Mouse (Mus musculus) heart, adult 2 months (tissue): ENCODE measurements at regions not wholly inside any gene's neighbourhood (a gene's known extent, or its start where the extent isn't known, plus 50 kb on each side); places are given as distances from the start of the nearest gene placed in this dataset.

Experiments
- DNase-seq, 2 experiments: peaks; one replicate each; pipeline ENCODE4 v3.0.0; 2021
- H3K27ac ChIP-seq: fragments of 200-600 bp; 2 replicates; pipeline ENCODE4 v1.8.1; 2022
- H3K27me3 ChIP-seq: fragments of 200-500 bp; 2 replicates; pipeline ENCODE4 v1.6.1; 2012; ENCODE audit warnings: mild to moderate bottlenecking, low read length, inconsistent platforms, mixed read lengths; ENCODE audit not compliant: control insufficient read depth, insufficient read depth
- H3K36me3 ChIP-seq: fragments of 200-500 bp; 2 replicates; pipeline ENCODE4 v1.6.1; 2012; ENCODE audit warnings: low read length, inconsistent platforms; ENCODE audit not compliant: control insufficient read depth, insufficient read depth
- H3K4me1 ChIP-seq: fragments of 200-500 bp; 2 replicates; pipeline ENCODE4 v1.6.1; 2011; ENCODE audit warnings: low read length; ENCODE audit not compliant: control insufficient read depth, insufficient read depth
- H3K4me3 ChIP-seq: fragments of 200-600 bp; 2 replicates; pipeline ENCODE4 v1.8.1; 2022
- H3K79me2 ChIP-seq: fragments of 200-500 bp; replicated peaks from 2 replicates; pipeline ENCODE4 v1.6.1; 2012; ENCODE audit warnings: mild to moderate bottlenecking, inconsistent platforms, low read length, moderate library complexity, mixed read lengths; ENCODE audit not compliant: control insufficient read depth, insufficient read depth
- H3K9ac ChIP-seq: fragments of 200-500 bp; 2 replicates; pipeline ENCODE4 v1.6.1; 2012; ENCODE audit warnings: low read depth, mild to moderate bottlenecking, control low read depth, inconsistent platforms, low read length, mixed read lengths
- CTCF ChIP-seq: fragments of 200-600 bp; IDR thresholded peaks from 2 replicates; pipeline ENCODE4 v1.8.1; 2022; ENCODE audit warnings: antibody characterized with exemption, mild to moderate bottlenecking, moderate library complexity
- EP300 ChIP-seq: fragments of 200-500 bp; IDR thresholded peaks from 2 replicates; pipeline ENCODE4 v1.6.1; 2011; ENCODE audit warnings: low read depth, low read length, control low read depth; ENCODE audit not compliant: insufficient read depth
- POLR2A ChIP-seq: fragments of 200-500 bp; IDR thresholded peaks from 2 replicates; pipeline ENCODE4 v1.6.1; 2011; ENCODE audit warnings: mild to moderate bottlenecking, low read depth, low read length, control low read depth; ENCODE audit not compliant: insufficient read depth
- WGBS: fragments of 180-500 bp; shearing (Covaris S2); methylation state at CpG from one replicate; pipeline ENCODE4 v1.1.7; 2018; 5-methylcytosine and 5-hydroxymethylcytosine counted together
- intact Hi-C: fragments of 180-260 bp; cut with DNase I; formaldehyde crosslinking; loops from one replicate; pipeline ENCODE4 v1.15.1; 2025

- 68% methylated on average over 9 of the region's 9 CpGs for WGBS
- TF ChIP-seq EP300 (no peak), POLR2A (no peak), CTCF (no peak)
- no peak overlapping the region for H3K4me3 ChIP-seq
- H3K36me3 ChIP-seq: no peaks in the 10 kb centered on the region
- H3K4me1 ChIP-seq: no peaks in the 10 kb centered on the region; the same call in 1 of the 2 replicates
- no peak overlapping the region for H3K9ac ChIP-seq
- intact Hi-C loops: no loop called here
- no peaks in the 10 kb centered on the region for H3K27me3 ChIP-seq
- H3K79me2 ChIP-seq: no peaks in the 10 kb centered on the region
- peak in 1 of 2 experiments; percentile 26 for DNase-seq
- peak overlapping the region; percentile 51; the same call in 1 of the 2 replicates for H3K27ac ChIP-seq
Observed at GRCm38 (mm10) chr11:45200714-45201405, 583.7 kb downstream of the Ebf1 start.

DNA sequence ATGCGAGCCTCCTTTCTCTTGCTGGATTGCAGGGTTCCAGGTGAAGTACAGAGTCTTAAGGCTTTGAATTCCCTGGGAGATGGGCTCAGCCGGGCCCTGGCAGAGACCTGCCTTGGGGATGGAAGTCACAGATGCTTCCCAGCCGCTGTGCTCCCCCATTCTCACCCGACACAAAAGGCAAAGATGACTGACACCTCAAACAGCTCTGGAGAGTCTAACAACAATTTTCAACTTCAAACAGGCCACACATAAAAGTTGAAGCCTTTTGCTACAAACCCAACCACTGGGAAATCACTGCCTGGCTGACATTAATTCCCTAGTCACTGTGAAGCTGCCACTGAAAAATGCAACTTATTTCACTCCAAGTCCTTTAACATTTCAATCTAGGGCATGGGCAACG is 586.3 kb downstream of the Ebf1 start:
- TF ChIP-seq POLR2A: no peak
- TF ChIP-seq CTCF: no peak
- no peak for TF ChIP-seq EP300
- no peaks in the 10 kb centered on the region; the same call in 1 of the 2 replicates for H3K4me1 ChIP-seq
- H3K9ac ChIP-seq: no peak overlapping the region
- no peaks in the 10 kb centered on the region for H3K27me3 ChIP-seq
- intact Hi-C loops: no loop called here
- no peak overlapping the region for H3K27ac ChIP-seq
- H3K36me3 ChIP-seq: no peaks in the 10 kb centered on the region
- no peak overlapping the region for H3K4me3 ChIP-seq
- WGBS: 84% methylated on average over 5 of the region's 5 CpGs
- no peaks in the 10 kb centered on the region for H3K79me2 ChIP-seq
- no peak for DNase-seq

GRCm38 (mm10) chr11:45206611-45207525 is 589.8 kb downstream of the Ebf1 start:
- Histone ChIP-seq H3K36me3 (no peaks in the 10 kb centered on the region), H3K79me2 (no peaks in the 10 kb centered on the region), H3K9ac (no peak overlapping the region), H3K27ac (no peak overlapping the region), H3K4me1 (no peaks in the 10 kb centered on the region), H3K4me3 (no peak overlapping the region), H3K27me3 (no peaks in the 10 kb centered on the region)
- intact Hi-C loops: no loop called here
- DNase-seq: no peak
- no peak for TF ChIP-seq EP300
- TF ChIP-seq POLR2A: no peak
- no peak for TF ChIP-seq CTCF
- 67% methylated on average over 8 of the region's 8 CpGs for WGBS

DNA sequence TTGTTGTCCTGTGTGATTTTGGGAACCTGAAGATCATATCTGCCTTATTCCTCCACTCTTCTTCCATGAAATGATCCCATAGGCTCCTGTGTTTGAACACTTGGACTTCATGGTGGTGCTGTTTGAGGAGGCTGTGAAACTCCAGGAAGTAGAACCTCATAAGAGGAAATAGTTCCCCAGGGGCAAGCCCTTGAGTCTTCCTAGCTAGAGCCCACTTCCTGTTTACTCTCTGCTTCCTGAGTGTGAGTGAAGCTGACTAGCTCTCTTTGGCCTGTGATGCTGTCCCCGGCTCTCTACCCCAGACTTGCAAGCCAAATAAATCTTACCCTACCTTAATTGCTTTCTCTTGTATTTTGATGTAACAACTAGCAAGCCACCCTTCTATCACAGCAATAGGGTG is 597.0 kb downstream of the Ebf1 start:
- no peaks in the 10 kb centered on the region; the same call in 1 of the 2 replicates for H3K4me1 ChIP-seq
- TF ChIP-seq EP300 (no peak), CTCF (no peak), POLR2A (no peak)
- intact Hi-C loops: no loop called here
- H3K36me3 ChIP-seq: no peaks in the 10 kb centered on the region
- no peak for DNase-seq
- H3K4me3 ChIP-seq: no peak overlapping the region
- no peak overlapping the region for H3K27ac ChIP-seq
- WGBS: 47% methylated on average over 1 of the region's 1 CpGs
- no peak overlapping the region for H3K9ac ChIP-seq
- no peaks in the 10 kb centered on the region for H3K79me2 ChIP-seq
- no peaks in the 10 kb centered on the region for H3K27me3 ChIP-seq

- 58% methylated on average over 3 of the region's 3 CpGs for WGBS
- TF ChIP-seq POLR2A (no peak), CTCF (no peak), EP300 (no peak)
- H3K36me3 ChIP-seq: no peaks in the 10 kb centered on the region
- intact Hi-C loops: no loop called here
- no peak overlapping the region for H3K9ac ChIP-seq
- no peaks in the 10 kb centered on the region; the same call in 1 of the 2 replicates for H3K4me1 ChIP-seq
- no peaks in the 10 kb centered on the region for H3K79me2 ChIP-seq
- no peak for DNase-seq
- no peaks in the 10 kb centered on the region for H3K27me3 ChIP-seq
- H3K4me3 ChIP-seq: no peak overlapping the region
- no peak overlapping the region for H3K27ac ChIP-seq
Observed at GRCm38 (mm10) chr11:45216942-45217474, 599.9 kb downstream of the Ebf1 start.

GRCm38 (mm10) chr11:45219239-45219638 is 602.1 kb downstream of the Ebf1 start:
- Histone ChIP-seq H3K4me1 (no peaks in the 10 kb centered on the region; the same call in 1 of the 2 replicates), H3K27ac (no peak overlapping the region; the same call in 1 of the 2 replicates), H3K4me3 (no peak overlapping the region), H3K36me3 (no peaks in the 10 kb centered on the region), H3K9ac (no peak overlapping the region), H3K27me3 (no peaks in the 10 kb centered on the region), H3K79me2 (no peaks in the 10 kb centered on the region)
- intact Hi-C loops: no loop called here
- WGBS: 45% methylated on average over 4 of the region's 4 CpGs
- DNase-seq: no peak
- TF ChIP-seq POLR2A: no peak
- no peak for TF ChIP-seq EP300
- TF ChIP-seq CTCF: no peak
